Mouse (Mus musculus) embryonic facial prominence, embryonic 12.5 days (tissue): ENCODE measurements around the gene Zfp991. TPM values are rescaled to one million over a fixed set of nuclear protein-coding genes. Genes with fewer than 3 reads are reported as not detected.
A peak's percentile ranks its signal among the peaks of the same experiment; 100 is the strongest.
"Not testable (repeated sequence)": the region's sequence is repeated elsewhere in the genome, so short reads cannot be mapped to it uniquely, and the experiment has no call there.

Experiments
- ATAC-seq: fragments of 200-750 bp; cut with Nextera tagmentation; 2 replicates; pipeline ENCODE4 v1.8.0; 2017; ENCODE audit not compliant: insufficient number of reproducible peaks, insufficient read depth, low FRiP score, low TSS enrichment
- H3K27ac ChIP-seq: fragments of 300-500 bp; sonication (generic); 2 replicates; pipeline ENCODE4 v1.5.1; 2016; ENCODE audit warnings: mild to moderate bottlenecking
- H3K27me3 ChIP-seq: fragments of 300-500 bp; sonication (generic); 2 replicates; pipeline ENCODE4 v1.6.1; 2016; ENCODE audit warnings: mild to moderate bottlenecking, moderate library complexity
- H3K36me3 ChIP-seq: fragments of 300-500 bp; sonication (generic); 2 replicates; pipeline ENCODE4 v1.6.1; 2016; ENCODE audit warnings: mild to moderate bottlenecking
- H3K4me1 ChIP-seq: fragments of 300-500 bp; sonication (generic); 2 replicates; pipeline ENCODE4 v1.6.1; 2016
- H3K4me2 ChIP-seq: fragments of 300-500 bp; sonication (generic); replicated peaks from 2 replicates; pipeline ENCODE4 v1.6.1; 2016; ENCODE audit warnings: mild to moderate bottlenecking, moderate library complexity
- H3K4me3 ChIP-seq: fragments of 300-500 bp; sonication (generic); 2 replicates; pipeline ENCODE4 v1.5.1; 2016; ENCODE audit warnings: mild to moderate bottlenecking
- H3K9ac ChIP-seq: fragments of 300-500 bp; sonication (generic); 2 replicates; pipeline ENCODE4 v1.6.1; 2016; ENCODE audit warnings: mild to moderate bottlenecking, moderate library complexity
- H3K9me3 ChIP-seq: fragments of 300-500 bp; sonication (generic); 2 replicates; pipeline ENCODE4 v1.6.1; 2016; ENCODE audit warnings: mild to moderate bottlenecking, moderate library complexity
- WGBS: fragments of 180-500 bp; shearing (Covaris S2); methylation state at CpG from one replicate; pipeline ENCODE4 v1.1.7; 2016; 5-methylcytosine and 5-hydroxymethylcytosine counted together
- polyA plus RNA-seq: library from polyadenylated mRNA; unstranded; fragments of >200 nt; fragmentation: Nextera tagmentation; extraction: Ambion mirVana; gene quantifications from 2 replicates; pipeline ENCODE4 v1.2.1, GENCODE M21; 2016

Zfp991 gene
- polyA plus RNA-seq, 1 experiment from 2014 or later, result 8.0 TPM

- H3K4me3 ChIP-seq, H3K27me3 ChIP-seq, H3K9me3 ChIP-seq, H3K4me1 ChIP-seq, H3K36me3 ChIP-seq, H3K9ac ChIP-seq, H3K27ac ChIP-seq, H3K4me2 ChIP-seq: not testable (repeated sequence)
- WGBS, result 79% methylated on average over 7 of the region's 9 CpGs
- ATAC-seq, result 0 out of 2 replicates have a peak, but pooled peaks have one; percentile 17
Measured at GRCm38 (mm10) chr4:147195186-147195585, 63.3 kb downstream of the Zfp991 start.

- H3K4me2 ChIP-seq, H3K9me3 ChIP-seq, ATAC-seq, H3K27ac ChIP-seq, H3K9ac ChIP-seq, H3K27me3 ChIP-seq, H3K4me1 ChIP-seq, H3K4me3 ChIP-seq, H3K36me3 ChIP-seq: not testable (repeated sequence)
- 83% methylated on average over 2 of the region's 2 CpGs for WGBS
Measured at GRCm38 (mm10) chr4:147197210-147197609, 65.4 kb downstream of the Zfp991 start.

- ATAC-seq, result not testable (repeated sequence)
Measured at GRCm38 (mm10) chr4:147199055-147199750, 67.4 kb downstream of the Zfp991 start.

GRCm38 (mm10) chr4:147201920-147202660, 70.3 kb downstream of the Zfp991 start:
- H3K36me3 ChIP-seq, H3K4me2 ChIP-seq, H3K4me3 ChIP-seq, H3K27me3 ChIP-seq, H3K9ac ChIP-seq, H3K9me3 ChIP-seq, H3K27ac ChIP-seq, H3K4me1 ChIP-seq: not testable (repeated sequence)
- WGBS, result 83% methylated on average over 15 of the region's 16 CpGs
- ATAC-seq, result peak; percentile 47; the same call in 1 of the 2 replicates

More at GRCm38 (mm10) chr4:147199055-147199750, 67.4 kb downstream of the Zfp991 start:
- not testable (repeated sequence) for H3K36me3 ChIP-seq, H3K27me3 ChIP-seq, H3K4me1 ChIP-seq, H3K4me2 ChIP-seq, H3K27ac ChIP-seq, H3K9me3 ChIP-seq, H3K4me3 ChIP-seq, H3K9ac ChIP-seq
- 75% methylated on average over 6 of the region's 6 CpGs for WGBS

GRCm38 (mm10) chr4:147212182-147212928, 80.5 kb downstream of the Zfp991 start:
- not testable (repeated sequence) for H3K4me2 ChIP-seq, H3K4me1 ChIP-seq, H3K9ac ChIP-seq, H3K9me3 ChIP-seq, H3K4me3 ChIP-seq, H3K36me3 ChIP-seq, ATAC-seq, H3K27me3 ChIP-seq, H3K27ac ChIP-seq
- WGBS, result 93% methylated on average over 3 of the region's 7 CpGs

GRCm38 (mm10) chr4:147214233-147214632, 82.4 kb downstream of the Zfp991 start:
- H3K36me3 ChIP-seq, H3K9ac ChIP-seq, H3K27me3 ChIP-seq, H3K4me2 ChIP-seq, H3K27ac ChIP-seq, H3K9me3 ChIP-seq, H3K4me3 ChIP-seq, ATAC-seq, H3K4me1 ChIP-seq: not testable (repeated sequence)
- no CpG with 5 or more reads among the region's 1 CpGs for WGBS

GRCm38 (mm10) chr4:147217676-147218075, 85.8 kb downstream of the Zfp991 start:
- not testable (repeated sequence) for H3K9ac ChIP-seq, H3K36me3 ChIP-seq, H3K4me1 ChIP-seq, H3K4me3 ChIP-seq, H3K27me3 ChIP-seq, H3K4me2 ChIP-seq, H3K27ac ChIP-seq, ATAC-seq
- peaks cover 13% of the 10 kb centered on the region; the same call in 1 of the 2 replicates for H3K9me3 ChIP-seq
- WGBS, result 68% methylated on average over 3 of the region's 4 CpGs

- not testable (repeated sequence) for H3K36me3 ChIP-seq, ATAC-seq, H3K4me1 ChIP-seq, H3K27me3 ChIP-seq, H3K9ac ChIP-seq, H3K27ac ChIP-seq
- Histone ChIP-seq H3K4me2 (peak overlapping the region; percentile 32; the same call in 1 of the 2 replicates), H3K4me3 (peak overlapping the region; percentile 18), H3K9me3 (peaks cover 16% of the 10 kb centered on the region)
- 67% methylated on average over 50 of the region's 51 CpGs for WGBS
Measured at GRCm38 (mm10) chr4:147219319-147220070, 87.7 kb downstream of the Zfp991 start.

- not testable (repeated sequence) for ATAC-seq, H3K4me2 ChIP-seq, H3K36me3 ChIP-seq, H3K9ac ChIP-seq, H3K4me1 ChIP-seq, H3K27ac ChIP-seq, H3K27me3 ChIP-seq, H3K4me3 ChIP-seq
- peaks cover 23% of the 10 kb centered on the region for H3K9me3 ChIP-seq
- WGBS, result 92% methylated on average over 17 of the region's 20 CpGs
Measured at GRCm38 (mm10) chr4:147220226-147220625, 88.4 kb downstream of the Zfp991 start.

GRCm38 (mm10) chr4:147222021-147222420, 90.2 kb downstream of the Zfp991 start:
- H3K4me2 ChIP-seq, H3K9ac ChIP-seq, H3K4me1 ChIP-seq, H3K27ac ChIP-seq, H3K4me3 ChIP-seq, H3K36me3 ChIP-seq, H3K27me3 ChIP-seq, ATAC-seq: not testable (repeated sequence)
- peaks cover 30% of the 10 kb centered on the region for H3K9me3 ChIP-seq
- 85% methylated on average over 5 of the region's 5 CpGs for WGBS

GRCm38 (mm10) chr4:147223778-147224435, 92.1 kb downstream of the Zfp991 start:
- 95% methylated on average over 24 of the region's 24 CpGs for WGBS
- H3K4me3 ChIP-seq, H3K27ac ChIP-seq, ATAC-seq, H3K4me2 ChIP-seq, H3K36me3 ChIP-seq, H3K9ac ChIP-seq, H3K27me3 ChIP-seq, H3K4me1 ChIP-seq: not testable (repeated sequence)
- peaks cover 30% of the 10 kb centered on the region for H3K9me3 ChIP-seq
